Mouse (Mus musculus): Measurements from ENCODE around the gene Ndufc2.
"Not testable (repeated sequence)": the region's sequence is repeated elsewhere in the genome, so short reads cannot be mapped to it uniquely, and the experiment has no call there.

The Ndufc2 gene

GRCm38 (mm10) chr7:97427778-97428420, 28.1 kb downstream of the Ndufc2 start:
- no peak for DNase-seq

GRCm38 (mm10) chr7:97429705-97430104, 29.9 kb downstream of the Ndufc2 start:
- DNase-seq, result no peak

GRCm38 (mm10) chr7:97433517-97433916, 33.7 kb downstream of the Ndufc2 start:
- DNase-seq, result not testable (repeated sequence)

GRCm38 (mm10) chr7:97434517-97434916, 34.7 kb downstream of the Ndufc2 start:
- DNase-seq, result no peak

GRCm38 (mm10) chr7:97438986-97439385, 39.2 kb downstream of the Ndufc2 start:
- no peak for DNase-seq

GRCm38 (mm10) chr7:97446171-97446925, 46.5 kb downstream of the Ndufc2 start:
- peak; percentile 87 for DNase-seq

GRCm38 (mm10) chr7:97447050-97447531, 47.3 kb downstream of the Ndufc2 start:
- no peak for DNase-seq

GRCm38 (mm10) chr7:97451023-97451422, 51.2 kb downstream of the Ndufc2 start, which contains the start of gene Kctd14:
Gene Kctd14 (plus strand): TSS chr7:97451323.
- DNase-seq, result not testable (repeated sequence)

GRCm38 (mm10) chr7:97452196-97452595, 52.4 kb downstream of the Ndufc2 start:
- no peak for DNase-seq

GRCm38 (mm10) chr7:97453141-97453921, 53.5 kb downstream of the Ndufc2 start:
- peak; percentile 14 for DNase-seq

GRCm38 (mm10) chr7:97454795-97455194, 55.0 kb downstream of the Ndufc2 start:
- DNase-seq, result no peak

GRCm38 (mm10) chr7:97455577-97455976, 55.8 kb downstream of the Ndufc2 start:
- DNase-seq, result no peak
